Mouse (Mus musculus): ENCODE measurements at regions not wholly inside any gene's neighbourhood (a gene's known extent, or its start where the extent isn't known, plus 50 kb on each side); places are given as distances from the start of the nearest gene placed in this dataset.

GRCm38 (mm10) chr1:92727371-92727770, 78.7 kb upstream of the Otos start:
- no peak for TF ChIP-seq CTCF (IDR thresholded peaks at IDR 0.05; ENCODE audit: low read depth, low read length)
- TF ChIP-seq POLR2A (IDR thresholded peaks at IDR 0.05; ENCODE audit: insufficient read depth, low read length), result no peak
